Mouse (Mus musculus) yolk sac, embryonic 10.5 days (tissue): Measurements from ENCODE around the gene Acr.

ENCODE experiments used
- DNase-seq: peaks from one replicate; pipeline ENCODE4 v3.0.0-alpha.2; 2017; ENCODE audit warnings: low spot score

Gene Acr

DNA sequence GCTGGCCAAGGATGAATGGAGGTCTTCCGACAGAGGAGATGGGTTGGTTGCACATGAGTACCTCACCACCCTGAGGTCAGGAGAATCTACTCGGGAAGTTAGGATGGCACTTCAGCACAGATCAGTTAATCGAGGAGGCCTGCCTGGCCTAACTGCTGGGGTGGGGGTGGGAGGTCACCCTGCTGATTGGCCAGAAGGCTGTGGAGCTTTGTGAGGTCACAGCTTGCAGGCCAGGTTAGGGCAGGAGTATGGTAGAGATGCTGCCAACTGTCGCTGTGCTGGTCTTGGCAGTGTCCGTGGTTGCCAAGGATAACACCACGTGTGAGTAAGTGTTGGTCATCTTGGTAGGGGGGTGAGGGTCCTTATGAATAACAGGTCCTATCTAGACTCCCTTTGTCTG is at the start of gene Acr:
TSS of gene Acr (plus strand) at position 213 of the 400 bp plus-strand sequence.
- DNase-seq: no peak

DNA sequence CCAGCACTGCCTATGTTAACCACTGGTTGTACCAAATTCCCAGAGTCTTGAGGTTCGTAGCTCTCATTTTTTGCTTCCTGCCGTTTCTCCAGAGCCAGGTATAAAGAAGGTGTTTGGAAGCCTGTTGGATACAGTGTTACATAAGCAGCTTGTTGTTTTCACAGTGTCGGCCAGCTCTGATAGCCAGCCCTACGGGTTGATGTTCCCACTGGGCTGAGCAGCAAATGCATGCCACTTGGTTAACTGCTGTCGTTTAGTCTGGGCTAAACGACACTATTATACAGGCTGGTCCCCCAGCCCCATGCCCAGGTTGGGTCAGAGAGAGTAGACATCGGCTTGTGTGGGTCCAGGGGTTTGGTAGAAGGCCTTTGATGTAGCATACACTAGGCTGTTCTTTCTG is 46.2 kb upstream of the Acr start:
- no peak for DNase-seq

DNA sequence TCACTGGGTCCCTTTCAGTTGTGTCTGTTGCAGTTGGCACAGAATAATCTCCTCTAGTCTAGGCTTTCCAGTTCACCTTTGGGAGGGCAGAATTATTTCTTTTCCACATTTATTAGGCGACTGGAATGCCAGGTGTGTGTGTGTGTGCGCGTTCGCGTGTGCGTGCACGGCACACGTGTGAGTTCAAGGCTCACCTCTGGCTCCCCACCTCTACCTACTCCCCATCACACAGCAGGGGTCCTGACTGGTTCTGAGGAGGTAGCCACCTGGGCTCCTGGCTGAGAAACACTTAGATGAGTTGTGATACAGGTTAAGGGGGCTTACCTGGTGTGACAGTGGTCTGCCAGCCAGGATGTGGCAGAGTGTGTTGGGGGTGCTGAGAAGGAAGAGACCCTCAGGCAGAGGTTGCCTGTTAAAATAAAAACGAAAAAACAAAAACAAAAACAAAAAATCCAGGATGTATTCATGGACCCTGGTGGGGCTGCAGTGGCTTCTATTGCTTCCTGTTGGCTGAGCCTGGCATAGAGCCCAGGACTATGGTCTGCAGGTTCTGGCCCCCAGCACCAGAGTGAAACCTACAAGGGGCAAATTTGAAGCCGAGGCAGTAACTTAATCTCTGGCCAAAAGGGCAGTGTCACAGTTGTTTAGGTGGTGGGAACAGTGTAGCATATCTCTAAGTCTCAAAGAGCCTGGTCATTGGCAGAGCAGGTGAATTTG is 45.4 kb upstream of the Acr start:
- DNase-seq: no peak

DNA sequence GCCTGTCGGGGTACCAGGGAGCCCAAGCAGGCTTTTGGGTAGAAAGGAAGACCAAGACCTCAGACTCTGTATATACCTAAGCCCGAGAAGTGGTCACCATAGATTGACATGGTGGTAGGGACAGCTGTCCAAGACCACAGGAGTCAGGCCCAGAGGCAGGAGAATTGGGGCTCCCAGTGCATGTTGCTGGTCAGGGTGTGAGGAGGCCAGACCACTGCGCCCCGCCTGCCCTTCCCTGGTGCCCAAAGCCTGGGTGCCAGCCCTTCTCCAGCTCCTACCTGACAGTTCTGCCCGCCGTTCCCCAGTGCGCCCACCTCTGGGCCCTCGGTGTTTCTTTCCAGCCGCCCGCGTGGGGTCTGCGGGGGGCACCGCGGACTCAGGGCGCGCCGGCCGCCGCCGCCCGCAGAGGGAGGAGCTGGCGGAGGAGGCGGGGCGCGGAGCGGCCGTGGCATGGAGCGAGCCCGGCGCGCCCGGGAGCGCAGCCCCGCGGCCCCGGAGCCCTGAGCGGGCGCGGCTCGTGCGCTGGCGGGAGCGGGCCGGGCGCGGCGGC is 44.8 kb upstream of the Acr start:
- DNase-seq: no peak

DNA sequence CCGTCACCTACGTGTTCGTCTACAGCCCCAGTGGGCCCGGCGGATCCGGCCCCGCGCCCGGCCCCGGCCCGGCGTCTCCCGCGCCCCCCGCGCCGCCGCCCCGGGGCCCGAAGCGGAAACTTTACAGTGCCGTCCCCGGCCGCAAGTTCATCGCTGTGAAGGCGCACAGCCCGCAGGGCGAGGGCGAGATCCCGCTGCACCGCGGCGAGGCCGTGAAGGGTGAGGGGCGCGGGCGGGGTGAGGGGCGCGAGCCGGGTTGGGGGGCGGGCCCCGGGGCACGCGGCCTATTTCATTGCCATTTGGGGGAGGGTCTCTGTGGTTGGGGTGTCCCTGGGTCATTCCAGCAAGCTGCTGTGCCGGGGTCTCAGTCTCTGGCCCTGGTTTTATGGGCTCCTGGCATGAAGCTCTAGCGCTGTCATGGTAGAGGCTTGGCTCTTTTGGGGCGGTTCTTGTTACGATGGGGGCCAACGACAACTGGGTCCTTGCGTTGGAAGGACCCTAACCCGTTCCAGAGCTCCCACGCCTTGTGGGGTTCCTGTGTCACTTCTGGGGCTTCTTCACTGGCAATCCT is 44.0 kb upstream of the Acr start:
- no peak for DNase-seq

DNA sequence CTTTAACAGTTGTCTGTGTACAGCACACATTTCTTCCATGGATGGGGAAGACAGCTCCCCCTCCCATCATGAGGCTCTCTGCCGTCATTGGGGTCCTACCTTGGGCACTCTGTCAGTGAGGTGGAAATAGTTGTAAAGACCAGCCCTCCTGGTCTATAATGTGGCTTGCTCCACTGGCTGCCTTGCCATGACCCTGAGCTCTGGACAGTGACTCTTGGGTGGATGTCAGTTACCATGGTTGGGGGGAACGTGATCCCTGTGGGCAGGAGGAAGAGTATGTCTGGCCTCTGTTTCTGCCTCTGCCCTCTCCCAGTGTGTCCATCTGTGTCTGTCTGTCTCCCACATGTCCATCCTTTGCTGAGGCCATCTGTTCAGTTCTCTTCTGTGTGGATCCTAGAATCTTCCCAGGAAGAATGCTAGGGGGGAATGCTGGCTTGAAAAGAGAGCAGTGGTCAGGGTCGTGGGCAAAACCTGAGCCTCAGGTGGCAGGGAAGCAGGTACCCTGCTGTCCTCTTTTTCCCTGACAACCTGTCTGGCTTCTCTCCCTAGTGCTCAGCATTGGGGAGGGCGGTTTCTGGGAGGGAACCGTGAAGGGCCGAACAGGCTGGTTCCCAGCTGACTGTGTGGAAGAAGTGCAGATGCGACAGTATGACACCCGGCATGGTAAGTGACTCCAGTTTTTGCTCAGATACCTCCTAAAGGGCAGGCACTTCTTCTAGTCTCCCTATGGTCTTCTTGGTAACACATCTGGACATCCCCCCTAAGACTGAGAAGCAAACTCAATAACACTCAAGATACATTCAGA is 43.3 kb upstream of the Acr start:
- DNase-seq: no peak

DNA sequence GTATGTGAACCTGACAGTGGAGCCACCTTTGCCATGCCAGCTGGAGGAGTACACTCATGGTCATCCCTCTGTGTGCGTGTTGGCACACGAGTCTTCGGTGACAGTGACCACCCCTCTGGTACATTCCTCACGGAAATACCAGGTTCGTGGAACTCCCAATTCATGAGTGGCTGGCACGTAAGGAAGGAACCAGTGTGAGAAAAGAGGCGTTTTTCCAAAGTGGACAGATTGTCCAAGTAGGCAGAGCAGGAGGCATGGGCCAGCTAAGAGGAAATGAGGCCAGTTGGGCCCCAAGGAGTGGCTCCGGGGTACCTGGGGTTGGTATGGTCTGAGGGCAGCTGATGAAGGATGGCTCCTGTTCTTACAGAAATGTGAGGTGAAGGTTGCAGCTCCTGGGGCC is 42.7 kb upstream of the Acr start:
- no peak for DNase-seq

DNA sequence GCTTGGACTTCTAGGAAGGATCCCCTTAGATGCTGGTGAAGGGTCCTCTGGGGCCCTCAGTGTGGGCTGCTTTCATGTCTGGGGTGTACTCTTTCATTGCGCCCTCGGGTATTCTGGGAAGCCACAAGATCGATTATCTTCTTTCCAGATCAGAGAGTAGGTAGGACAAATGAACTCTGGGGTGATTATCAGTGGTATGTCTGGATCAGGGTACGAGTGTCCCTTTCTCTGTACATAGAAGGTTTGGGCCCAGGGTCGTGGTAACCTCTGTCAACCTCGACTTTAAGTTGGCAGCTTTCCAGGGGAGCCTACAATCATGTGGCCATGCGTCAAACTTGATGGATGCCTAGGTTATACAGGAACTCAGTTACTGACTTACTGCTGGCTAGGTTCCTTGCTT is 42.2 kb upstream of the Acr start:
- DNase-seq: no peak

DNA sequence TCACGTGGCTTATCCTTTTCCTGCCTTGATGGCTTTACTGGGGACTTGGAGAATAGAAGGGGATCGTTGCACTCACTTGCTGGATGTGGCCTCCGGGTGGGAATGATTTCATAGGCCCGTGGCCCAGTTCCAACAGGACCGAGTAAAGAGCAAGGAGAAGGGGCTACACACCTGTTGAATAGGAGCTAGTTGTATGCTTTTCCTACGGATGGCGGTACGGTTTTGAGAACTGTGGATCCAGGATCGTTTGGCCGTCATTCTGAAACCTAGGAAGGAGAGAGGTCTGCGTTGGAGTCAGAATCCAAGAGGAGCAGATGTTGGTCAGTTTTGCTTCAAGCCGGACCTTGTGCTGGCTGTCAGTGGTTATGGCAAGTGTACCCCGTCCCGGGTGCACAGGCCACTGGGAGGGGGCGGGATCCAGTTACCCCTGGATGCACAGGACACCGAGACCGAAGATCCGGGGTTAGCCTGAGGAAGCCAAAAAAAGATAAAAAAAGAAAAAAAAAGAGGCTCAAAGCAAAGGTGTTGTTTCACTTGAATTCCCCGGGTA is 41.3 kb upstream of the Acr start:
- DNase-seq: no peak

DNA sequence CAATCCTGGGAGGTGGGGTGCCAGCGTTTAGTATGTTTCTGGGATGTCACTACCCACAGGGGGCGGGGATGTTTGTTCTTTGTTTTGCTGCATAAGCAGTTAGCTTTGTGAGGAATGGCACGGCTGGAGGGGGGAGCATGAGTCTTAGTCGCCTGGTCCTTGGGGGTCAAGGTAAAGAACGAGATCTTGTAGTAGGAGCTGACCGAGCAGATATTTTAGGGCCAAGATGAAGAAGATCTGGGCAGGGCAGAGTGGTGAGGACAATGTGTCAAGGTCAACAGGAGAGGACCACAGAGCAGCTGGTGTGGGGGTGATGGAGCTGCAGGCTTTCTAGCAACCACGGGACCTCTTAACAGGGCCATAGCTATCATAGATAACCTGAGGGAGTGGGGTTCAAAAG is 40.7 kb upstream of the Acr start:
- no peak for DNase-seq

DNA sequence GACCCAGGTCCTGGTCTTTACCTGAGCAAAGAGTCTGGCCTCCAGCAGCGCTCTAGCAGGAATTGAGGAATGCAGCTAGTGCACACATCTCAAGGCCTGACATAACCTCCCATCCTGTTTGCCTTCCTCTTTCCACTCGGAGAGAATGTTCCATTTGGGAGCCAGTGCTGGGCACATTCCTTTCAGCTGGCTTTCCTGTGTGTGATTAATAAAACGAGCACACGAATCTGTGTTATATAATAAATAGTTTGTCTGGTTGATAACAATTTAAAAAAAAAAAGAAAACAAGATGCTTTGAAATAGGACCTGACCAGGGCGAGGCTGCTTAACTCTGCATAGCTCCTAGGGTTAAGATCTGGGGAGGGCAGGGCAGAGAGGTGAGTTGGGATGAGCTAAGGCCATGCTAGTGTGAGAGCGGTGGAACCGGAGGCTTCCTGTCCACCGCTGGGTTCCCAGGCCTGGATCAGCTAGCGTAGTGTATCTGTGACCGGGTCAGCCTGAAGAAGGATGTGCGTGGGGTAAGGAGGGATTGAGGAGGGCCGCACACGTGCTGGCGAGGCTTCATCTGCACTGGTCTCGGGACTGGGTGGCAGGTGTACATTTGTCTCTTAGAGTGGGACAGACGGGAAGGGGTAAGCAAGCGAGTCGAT is 39.8 kb upstream of the Acr start:
- DNase-seq: no peak

DNA sequence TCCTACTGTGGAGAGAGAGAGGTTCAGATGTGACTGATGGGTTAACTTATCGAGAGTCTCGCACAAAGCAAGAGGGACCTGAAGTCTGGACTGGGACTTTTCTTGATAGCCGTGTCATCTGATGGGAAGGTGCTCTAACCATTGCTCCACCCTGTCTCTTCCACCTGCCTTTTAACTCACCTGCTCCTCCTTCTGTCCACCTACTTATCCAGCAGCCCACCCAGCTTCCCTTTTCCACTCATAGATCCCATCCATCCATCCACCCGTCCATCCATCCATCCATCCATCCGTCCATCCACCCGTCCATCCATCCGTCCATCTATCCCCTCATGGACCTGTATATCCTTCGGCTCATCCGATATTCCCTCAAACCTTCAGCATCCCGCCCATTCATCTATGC is 39.2 kb upstream of the Acr start:
- DNase-seq: no peak

DNA sequence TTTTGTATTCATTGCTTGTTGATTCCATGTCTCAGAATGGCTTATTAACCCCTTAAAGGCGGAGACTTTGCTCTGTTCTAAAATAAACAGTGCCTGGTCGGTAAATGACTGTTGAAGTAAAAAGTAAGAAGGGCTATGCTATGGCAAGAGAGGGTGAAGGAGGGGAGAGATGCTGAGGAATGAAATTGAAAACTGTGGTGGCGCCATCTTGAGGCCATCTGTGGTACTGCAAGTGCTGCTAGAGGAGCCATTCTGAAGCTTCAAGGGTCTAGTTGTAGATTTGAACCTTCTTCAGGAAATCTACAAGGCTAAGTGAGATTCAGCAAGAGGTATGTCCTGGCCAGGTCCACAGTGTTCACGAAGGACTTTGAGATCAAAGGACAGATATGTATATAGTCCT is 37.8 kb upstream of the Acr start:
- DNase-seq: no peak

DNA sequence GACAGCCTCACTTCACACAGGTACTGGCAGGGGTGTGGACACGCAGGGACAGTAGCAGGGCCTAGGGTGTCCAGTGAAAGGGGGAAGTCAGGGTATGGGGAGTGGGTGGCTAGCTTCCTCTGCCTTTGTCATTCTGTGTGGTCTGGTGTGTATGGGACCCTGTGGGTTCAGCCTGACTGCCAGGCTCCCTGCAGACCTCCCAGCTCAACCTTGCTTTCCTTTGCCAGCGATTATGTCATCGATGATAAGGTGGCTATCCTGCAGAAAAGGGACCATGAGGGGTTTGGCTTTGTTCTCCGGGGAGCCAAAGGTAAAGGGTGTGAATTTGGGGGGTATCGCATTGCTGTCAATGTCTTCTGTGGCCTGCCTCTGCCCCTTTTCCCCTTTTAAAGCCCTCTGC is 36.7 kb upstream of the Acr start:
- DNase-seq: no peak

DNA sequence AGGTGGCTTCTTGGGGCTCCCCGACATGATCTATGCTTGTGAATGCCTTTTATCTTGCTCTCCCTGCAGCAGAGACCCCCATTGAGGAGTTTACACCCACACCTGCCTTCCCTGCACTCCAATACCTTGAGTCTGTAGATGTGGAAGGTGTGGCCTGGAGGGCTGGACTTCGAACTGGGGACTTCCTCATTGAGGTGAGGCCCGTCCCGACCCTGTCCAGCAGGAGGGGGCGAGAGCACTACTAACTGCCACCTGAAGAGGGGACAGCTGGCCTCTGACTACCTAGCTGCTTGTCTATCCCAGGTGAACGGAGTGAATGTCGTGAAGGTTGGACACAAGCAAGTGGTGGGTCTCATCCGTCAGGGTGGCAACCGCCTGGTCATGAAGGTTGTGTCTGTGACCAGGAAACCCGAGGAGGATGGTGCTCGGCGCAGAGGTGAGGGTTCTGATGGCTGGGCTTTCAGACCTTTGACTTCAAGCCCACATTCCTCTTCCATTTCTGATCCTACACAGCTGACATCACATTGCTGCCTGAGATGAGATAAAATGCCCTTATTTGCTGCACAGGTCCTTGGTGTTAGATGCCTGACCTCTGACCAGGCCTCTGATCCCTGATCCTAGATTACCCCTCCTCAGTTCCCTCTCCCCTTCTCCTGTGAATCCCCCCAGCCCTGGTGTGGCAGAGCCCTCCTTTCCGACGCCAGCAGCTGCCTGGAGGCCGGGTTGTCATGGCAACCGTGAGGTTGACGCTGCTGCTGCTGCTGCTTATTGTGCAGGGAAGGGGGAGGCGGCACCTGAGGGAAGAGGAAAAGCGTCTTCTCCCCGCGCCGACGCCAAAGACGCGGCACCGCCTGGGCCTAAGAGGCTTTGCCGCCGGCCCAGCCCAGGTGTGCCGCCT is 35.9 kb upstream of the Acr start:
- no peak for DNase-seq

DNA sequence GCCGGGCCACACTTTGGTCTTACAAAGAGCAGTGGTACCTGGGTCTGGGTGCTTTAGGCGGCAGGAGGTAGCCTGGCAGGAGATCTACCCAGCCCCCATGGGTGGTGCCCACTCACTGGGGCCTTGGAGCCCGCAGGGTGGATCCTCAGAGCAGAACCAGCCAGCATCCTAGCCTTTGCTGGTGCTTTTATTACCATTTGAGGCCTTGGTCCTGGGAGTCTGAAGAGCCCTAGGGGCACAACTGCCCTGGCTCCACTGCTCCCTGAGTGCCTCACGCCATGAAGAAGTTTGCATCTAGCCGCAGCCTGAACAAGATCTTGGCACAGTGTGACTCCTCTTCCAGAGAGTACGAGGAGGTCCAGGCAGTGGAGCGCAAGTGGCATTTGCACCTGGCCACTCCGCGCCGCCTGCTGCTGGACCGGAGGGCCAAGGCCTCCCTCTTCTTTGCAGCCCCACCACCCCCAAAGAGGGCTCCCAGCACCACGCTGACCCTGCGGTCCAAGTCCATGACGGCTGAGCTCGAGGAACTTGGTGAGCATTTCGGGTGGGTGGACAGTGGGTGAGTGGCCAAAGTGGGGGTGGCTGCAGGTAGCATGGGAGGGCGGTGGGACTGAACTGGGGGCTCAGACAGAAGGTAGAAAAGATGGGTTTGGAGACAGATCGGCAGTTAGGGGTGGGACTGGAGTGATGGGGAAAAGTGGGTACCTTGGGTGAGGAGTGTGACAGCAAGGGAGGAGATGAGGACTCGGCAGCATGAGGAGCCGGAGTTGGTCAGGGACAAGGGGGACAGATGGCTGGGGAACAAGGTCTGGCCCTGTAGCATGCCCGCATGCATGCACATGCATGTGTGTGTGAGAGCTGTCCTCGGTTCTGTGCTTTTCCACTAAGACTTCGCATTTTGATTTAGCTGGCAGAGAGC is 34.9 kb upstream of the Acr start:
- no peak for DNase-seq

DNA sequence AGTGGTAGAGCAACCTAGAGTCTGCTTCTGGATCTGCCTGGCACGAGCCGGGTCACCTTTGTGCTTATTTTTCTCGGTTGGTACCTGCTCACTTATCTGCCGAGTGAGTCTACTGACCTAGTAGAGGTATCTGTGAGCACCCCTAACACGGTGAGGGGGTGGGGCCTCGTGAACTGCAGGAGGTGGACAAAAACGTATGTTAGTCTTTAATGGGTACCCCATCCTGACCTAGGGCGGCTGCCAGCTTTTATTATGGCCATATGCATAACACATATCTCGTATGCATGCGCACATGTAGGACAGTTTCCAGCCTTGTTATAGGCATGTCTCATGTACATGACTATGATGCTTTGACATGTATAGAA is 34.3 kb upstream of the Acr start:
- no peak for DNase-seq

DNA sequence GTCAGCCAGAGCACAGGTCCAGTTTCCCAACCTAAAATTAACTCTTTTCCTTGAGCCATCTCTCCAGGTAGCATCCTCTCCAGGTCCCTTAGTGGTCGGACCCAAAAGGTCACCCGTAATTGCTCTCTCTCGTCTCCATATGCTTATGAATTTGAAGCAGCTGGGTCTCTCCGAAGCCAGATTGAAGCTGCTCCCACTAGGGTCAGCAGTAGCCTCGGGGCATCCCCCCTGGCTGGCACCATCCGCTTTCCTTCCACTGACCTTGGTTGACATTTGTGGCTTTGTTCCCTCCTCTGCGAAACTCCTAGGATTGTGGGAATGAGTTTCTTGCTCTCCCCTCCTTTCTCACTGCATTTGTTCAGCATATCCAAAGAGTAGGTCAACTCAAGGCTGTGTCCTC is 24.0 kb upstream of the Acr start:
- no peak for DNase-seq

DNA sequence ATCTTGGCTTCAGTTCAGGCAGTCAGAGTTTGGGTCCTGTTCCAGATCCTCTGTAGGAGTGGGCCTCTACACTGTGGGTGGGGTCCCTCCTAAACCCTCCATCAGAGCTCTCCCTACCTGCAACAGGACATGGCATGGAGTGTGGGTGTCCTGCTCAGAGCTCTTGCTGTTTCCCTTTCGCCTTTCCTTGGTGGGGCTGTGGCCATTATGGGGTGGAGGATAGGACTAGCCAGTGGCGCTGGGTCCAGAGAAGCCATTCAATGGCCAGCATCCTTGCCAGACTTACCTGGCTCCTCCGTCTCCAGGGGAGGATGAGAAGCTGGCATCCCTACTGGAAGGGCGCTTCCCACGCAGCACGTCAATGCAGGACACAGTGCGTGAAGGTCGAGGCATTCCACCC is 20.8 kb upstream of the Acr start:
- DNase-seq: no peak
